Mouse (Mus musculus) thymus, adult 2 months (tissue): Measurements from ENCODE around the gene Clasp1. TPM values are rescaled to one million over a fixed set of nuclear protein-coding genes. Genes with fewer than 3 reads are reported as not detected.

Experiments used
- DNase-seq: peaks from one replicate; pipeline ENCODE4 v3.0.0; 2021
- H3K27ac ChIP-seq: fragments of 200-500 bp; 2 replicates; pipeline ENCODE4 v1.5.1; 2012; ENCODE audit warnings: low read length, control low read depth; ENCODE audit not compliant: control insufficient read depth, insufficient read depth
- H3K27me3 ChIP-seq: fragments of 200-500 bp; 2 replicates; pipeline ENCODE4 v1.6.1; 2012; ENCODE audit warnings: mild to moderate bottlenecking, low read length, moderate library complexity, mixed read lengths; ENCODE audit not compliant: control insufficient read depth, insufficient read depth
- H3K36me3 ChIP-seq: fragments of 200-500 bp; 2 replicates; pipeline ENCODE4 v1.6.1; 2012; ENCODE audit warnings: mild to moderate bottlenecking, low read length, moderate library complexity; ENCODE audit not compliant: control insufficient read depth, insufficient read depth
- H3K4me1 ChIP-seq: fragments of 200-500 bp; replicated peaks from 2 replicates; pipeline ENCODE4 v1.6.1; 2012; ENCODE audit warnings: low read length; ENCODE audit not compliant: control insufficient read depth, insufficient read depth
- H3K4me3 ChIP-seq: fragments of 200-500 bp; 2 replicates; pipeline ENCODE4 v1.5.1; 2012; ENCODE audit warnings: mild to moderate bottlenecking, low read length, control low read depth, moderate library complexity; ENCODE audit not compliant: control insufficient read depth, insufficient read depth
- CTCF ChIP-seq: fragments of 200-500 bp; IDR thresholded peaks from 2 replicates; pipeline ENCODE4 v1.5.1; 2012; ENCODE audit warnings: mild to moderate bottlenecking, control low read depth, low read length, moderate library complexity, borderline replicate concordance; ENCODE audit not compliant: control insufficient read depth, poor library complexity, insufficient read depth; ENCODE audit errors: extremely low read depth
- POLR2A ChIP-seq: fragments of 200-500 bp; IDR thresholded peaks from 2 replicates; pipeline ENCODE4 v1.6.1; 2012; ENCODE audit warnings: mild to moderate bottlenecking, low read length, control low read depth, moderate library complexity; ENCODE audit not compliant: control insufficient read depth, poor library complexity, insufficient read depth; ENCODE audit errors: extremely low read depth
- WGBS: fragments of 180-500 bp; shearing (Covaris S2); methylation state at CpG from one replicate; pipeline ENCODE4 v1.1.7; 2018; 5-methylcytosine and 5-hydroxymethylcytosine counted together
- polyA plus RNA-seq: library from polyadenylated mRNA; depleted of rRNA; stranded (reverse); fragments of >200 nt; gene quantifications from 2 replicates; pipeline ENCODE4 v1.2.3, GENCODE M21; 2012

Gene Clasp1
- polyA plus RNA-seq, 1 experiment, result 38.4 TPM

DNA sequence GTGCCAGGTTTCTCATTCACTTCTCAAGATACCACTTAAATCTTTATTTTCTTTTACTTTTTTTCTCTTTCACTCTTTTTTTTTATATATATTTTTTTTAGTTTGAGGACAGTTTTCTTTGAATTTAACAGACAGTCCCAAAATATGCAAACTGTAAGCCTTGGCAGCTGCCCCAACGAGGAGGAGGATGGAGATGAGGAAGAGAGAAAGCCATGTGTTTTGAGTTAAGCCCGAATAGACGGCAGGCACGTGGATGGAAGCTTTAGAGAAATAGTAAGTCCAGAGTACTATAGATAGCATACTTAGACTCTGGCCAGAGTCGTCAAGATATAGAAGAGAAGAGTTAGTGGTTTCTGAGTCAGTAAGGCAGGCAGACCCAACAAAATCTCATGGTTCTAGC lies 11.1 kb upstream of the Clasp1 start:
- H3K27me3 ChIP-seq, result no peaks in the 10 kb centered on the region
- DNase-seq, result no peak
- H3K36me3 ChIP-seq, result no peaks in the 10 kb centered on the region
- TF ChIP-seq CTCF, result no peak
- no peak for TF ChIP-seq POLR2A
- H3K4me3 ChIP-seq, result no peak overlapping the region
- H3K4me1 ChIP-seq, result no peaks in the 10 kb centered on the region
- 84% methylated on average over 5 of the region's 5 CpGs for WGBS
- no peak overlapping the region for H3K27ac ChIP-seq

DNA sequence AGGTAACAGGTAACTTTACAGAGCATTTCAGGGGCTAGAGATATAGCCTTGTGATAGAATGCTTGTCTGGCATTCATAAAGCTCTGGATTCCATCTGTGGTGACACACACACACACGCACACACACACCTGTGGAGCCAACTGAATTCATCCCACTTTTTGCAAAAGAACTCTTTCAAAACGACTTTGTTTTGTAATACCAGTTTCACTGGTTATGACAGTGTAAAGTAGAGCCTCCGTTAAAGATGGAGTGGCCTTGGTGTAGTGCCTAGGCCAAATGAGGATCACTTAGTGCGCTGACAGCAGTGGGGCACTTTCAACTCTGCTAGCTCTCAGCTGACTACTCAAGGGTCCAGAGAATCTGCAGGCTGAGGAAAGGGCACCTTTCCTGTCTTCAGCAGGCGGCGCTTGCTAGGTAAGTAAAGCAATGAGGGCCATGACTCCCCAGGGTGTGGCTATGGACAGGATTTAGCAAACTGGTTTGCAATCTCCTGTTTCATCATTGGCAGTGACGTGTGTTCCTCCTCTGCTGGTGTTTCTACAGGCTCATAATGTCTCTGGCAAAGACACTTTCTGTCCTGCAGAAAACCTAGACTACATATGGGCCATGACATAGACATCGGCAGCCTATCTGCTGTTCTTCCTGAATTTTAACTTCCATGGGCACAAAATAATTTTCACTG lies 8.6 kb upstream of the Clasp1 start:
- DNase-seq, result no peak
- no peaks in the 10 kb centered on the region for H3K36me3 ChIP-seq
- no peaks in the 10 kb centered on the region for H3K4me1 ChIP-seq
- TF ChIP-seq POLR2A (no peak), CTCF (no peak)
- 88% methylated on average over 8 of the region's 8 CpGs for WGBS
- no peak overlapping the region for H3K4me3 ChIP-seq
- no peak overlapping the region for H3K27ac ChIP-seq
- no peaks in the 10 kb centered on the region for H3K27me3 ChIP-seq

DNA sequence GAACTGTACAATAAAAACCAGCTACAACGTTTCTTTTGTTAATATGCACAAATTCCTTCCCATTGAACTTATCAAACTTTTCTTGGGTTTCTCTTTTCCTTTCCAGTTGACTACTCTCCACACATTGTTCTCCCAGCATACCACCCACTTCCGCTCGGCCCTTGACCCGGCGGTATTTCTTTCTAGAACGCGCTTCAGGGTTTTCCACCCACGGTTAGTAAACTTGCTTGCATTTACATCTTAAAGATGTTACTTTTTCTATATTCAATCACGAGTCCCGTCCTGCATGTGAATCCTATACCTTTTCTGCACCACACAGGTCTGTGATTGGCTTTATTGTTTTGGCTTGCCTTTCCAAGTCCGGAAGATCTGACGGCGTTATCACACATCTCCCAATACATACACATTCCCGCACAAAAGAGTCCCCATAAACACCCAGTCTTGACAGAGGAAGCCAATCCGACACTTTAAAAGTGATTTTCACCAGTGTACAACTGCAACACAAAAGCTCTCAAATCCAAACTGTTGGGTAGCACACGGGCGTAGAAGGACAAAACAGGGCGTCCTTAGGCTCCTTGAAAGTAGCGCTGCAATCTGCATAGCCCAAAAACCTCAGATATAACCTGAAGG lies 616 bp upstream of the Clasp1 start:
- no peaks in the 10 kb centered on the region for H3K36me3 ChIP-seq
- H3K27me3 ChIP-seq, result no peaks in the 10 kb centered on the region
- peaks cover 4% of the 10 kb centered on the region for H3K4me1 ChIP-seq
- peak overlapping the region; percentile 85 for H3K27ac ChIP-seq
- peak; percentile 75 for DNase-seq
- WGBS, result under 1% methylated on average over 19 of the region's 19 CpGs
- peak overlapping the region; percentile 95 for H3K4me3 ChIP-seq
- TF ChIP-seq CTCF, result no peak
- TF ChIP-seq POLR2A, result no peak

DNA sequence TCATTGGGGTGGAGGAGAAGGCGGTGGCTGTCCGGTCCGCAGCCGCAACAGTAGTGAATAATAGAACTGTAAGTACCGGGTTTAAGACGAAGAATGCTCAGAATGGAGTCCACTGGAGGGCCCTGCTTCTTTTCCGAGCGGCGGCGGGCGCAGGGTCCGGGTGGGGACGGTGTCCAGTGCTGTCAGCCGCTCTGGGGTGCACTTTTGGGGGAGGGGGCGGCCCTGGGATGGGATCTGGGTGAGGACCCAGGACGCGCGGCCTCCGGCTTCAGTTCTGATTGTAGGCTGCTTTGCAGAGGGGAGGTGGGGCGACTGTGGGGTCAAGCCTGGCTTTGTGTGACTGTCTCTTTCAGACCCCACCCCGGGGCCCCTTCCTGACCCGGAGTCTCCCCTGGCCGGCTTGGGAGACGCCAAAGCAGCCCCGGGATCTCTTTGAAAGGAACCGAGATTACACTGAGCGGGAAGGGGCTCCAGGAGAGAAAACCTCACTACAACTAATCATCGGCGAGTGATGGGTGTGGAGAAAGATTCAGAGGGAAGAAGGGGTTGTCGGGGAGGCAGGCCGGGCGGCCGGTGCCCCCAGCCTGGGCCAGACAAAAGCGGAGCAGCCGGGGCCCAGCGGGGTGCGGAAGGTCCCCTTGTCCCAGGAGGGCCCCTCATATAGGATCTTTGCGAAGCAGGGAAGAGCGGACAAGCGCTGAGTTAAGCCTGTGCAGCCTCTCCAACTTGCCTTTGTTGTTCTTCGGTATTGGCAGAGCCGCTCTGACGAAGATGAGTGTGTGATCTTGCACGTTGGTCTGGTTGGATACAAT lies 802 bp downstream of the Clasp1 start:
- H3K27me3 ChIP-seq, result no peaks in the 10 kb centered on the region
- WGBS, result under 1% methylated on average over 43 of the region's 44 CpGs
- H3K36me3 ChIP-seq, result no peaks in the 10 kb centered on the region
- H3K4me1 ChIP-seq, result peaks cover 4% of the 10 kb centered on the region
- DNase-seq, result peak; percentile 69
- no peak for TF ChIP-seq POLR2A
- TF ChIP-seq CTCF, result no peak
- H3K4me3 ChIP-seq, result peak overlapping the region; percentile 95
- peak overlapping the region; percentile 46; the same call in 1 of the 2 replicates for H3K27ac ChIP-seq

DNA sequence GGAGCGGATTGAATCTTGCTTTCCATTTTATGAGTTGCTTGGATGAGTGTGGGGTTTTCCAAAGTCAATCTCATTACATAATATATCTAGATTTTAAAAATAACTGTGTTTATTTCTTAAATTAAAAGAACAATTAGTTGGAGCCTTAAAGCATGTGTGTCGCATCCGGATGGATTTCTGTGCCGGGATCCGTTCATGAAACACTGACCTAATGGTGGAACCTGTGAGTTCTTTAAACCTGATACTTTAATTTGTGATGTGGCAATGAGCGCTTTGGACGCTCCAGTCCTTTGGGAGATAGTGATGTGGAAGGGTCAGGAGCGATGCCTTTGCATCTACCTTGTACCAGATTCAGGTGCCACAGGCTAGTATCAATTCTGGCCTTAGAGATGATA lies 1.4 kb downstream of the Clasp1 start:
- DNase-seq, result no peak
- Histone ChIP-seq H3K36me3 (no peaks in the 10 kb centered on the region), H3K4me3 (peak overlapping the region; percentile 95), H3K27me3 (no peaks in the 10 kb centered on the region), H3K4me1 (peaks cover 4% of the 10 kb centered on the region), H3K27ac (no peak overlapping the region)
- WGBS, result 44% methylated on average over 8 of the region's 8 CpGs
- no peak for TF ChIP-seq CTCF
- TF ChIP-seq POLR2A, result no peak

DNA sequence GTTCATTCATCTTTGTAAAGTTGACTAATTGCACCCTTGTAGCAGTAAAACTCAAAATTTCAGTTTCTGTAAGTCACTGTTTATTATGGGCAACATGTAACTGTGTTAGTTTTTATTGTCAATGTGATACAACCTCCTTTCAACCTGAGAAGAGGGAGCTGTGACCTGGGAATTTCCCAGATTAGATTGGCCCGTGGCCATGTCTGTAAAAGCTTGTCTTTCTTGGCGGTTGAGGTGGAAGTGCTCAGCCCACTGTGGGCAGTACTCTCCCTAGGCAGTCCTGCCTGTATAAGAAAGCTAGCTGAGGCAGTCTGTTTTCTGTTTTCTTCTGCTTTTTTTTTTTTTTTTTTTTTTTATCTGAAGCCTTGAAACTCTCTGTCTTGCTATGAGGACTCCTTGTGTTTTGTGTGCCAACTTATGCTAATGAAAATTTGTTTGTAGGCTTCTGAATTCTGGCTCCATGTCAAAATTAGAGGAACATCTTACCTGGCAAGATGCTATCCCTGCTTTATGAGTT lies 2.1 kb downstream of the Clasp1 start:
- H3K27ac ChIP-seq, result no peak overlapping the region

More for the DNA sequence above, 2.1 kb downstream of the Clasp1 start:
- DNase-seq, result no peak
- Histone ChIP-seq H3K4me1 (peaks cover 4% of the 10 kb centered on the region), H3K4me3 (no peak overlapping the region), H3K27me3 (no peaks in the 10 kb centered on the region), H3K36me3 (no peaks in the 10 kb centered on the region)
- WGBS, result 92% methylated on average over 2 of the region's 2 CpGs
- TF ChIP-seq POLR2A (no peak), CTCF (no peak)
